Mouse (Mus musculus) kidney, postnatal 0 days (tissue): Measurements from ENCODE around the gene Lrrc58. TPM values are rescaled to one million over a fixed set of nuclear protein-coding genes. Genes with fewer than 3 reads are reported as not detected.
A peak's percentile ranks its signal among the peaks of the same experiment; 100 is the strongest.

Experiments used
- ATAC-seq: fragments of 200-750 bp; cut with Nextera tagmentation; replicated peaks from 2 replicates; pipeline ENCODE4 v1.8.0; 2017; ENCODE audit warnings: low read depth, moderate number of reproducible peaks, moderate TSS enrichment, moderate library complexity; ENCODE audit not compliant: low FRiP score
- DNase-seq: peaks from one replicate; pipeline ENCODE4 v3.0.0-alpha.2; 2016; ENCODE audit warnings: low spot score
- H3K27ac ChIP-seq: fragments of 300-500 bp; sonication (generic); 2 replicates; pipeline ENCODE4 v1.5.1; 2014; ENCODE audit warnings: mild to moderate bottlenecking
- H3K27me3 ChIP-seq: fragments of 300-500 bp; sonication (generic); 2 replicates; pipeline ENCODE4 v1.6.1; 2014; ENCODE audit warnings: low read length, mixed read lengths; ENCODE audit not compliant: insufficient read depth
- H3K36me3 ChIP-seq: fragments of 300-500 bp; sonication (generic); 2 replicates; pipeline ENCODE4 v1.6.1; 2014; ENCODE audit warnings: low read length, mixed read lengths; ENCODE audit not compliant: insufficient read depth
- H3K4me1 ChIP-seq: fragments of 300-500 bp; sonication (generic); replicated peaks from 2 replicates; pipeline ENCODE4 v1.6.1; 2014; ENCODE audit warnings: antibody characterized with exemption, low read length, mixed read lengths; ENCODE audit not compliant: insufficient read depth
- H3K4me2 ChIP-seq: fragments of 300-500 bp; sonication (generic); 2 replicates; pipeline ENCODE4 v1.6.1; 2014; ENCODE audit warnings: mild to moderate bottlenecking, low read length, moderate library complexity, mixed read lengths
- H3K4me3 ChIP-seq: fragments of 300-500 bp; sonication (generic); replicated peaks from 2 replicates; pipeline ENCODE4 v1.5.1; 2014; ENCODE audit warnings: low read depth, low read length
- H3K9ac ChIP-seq: fragments of 300-500 bp; sonication (generic); 2 replicates; pipeline ENCODE4 v1.6.1; 2014; ENCODE audit warnings: low read depth, low read length
- H3K9me3 ChIP-seq: fragments of 300-500 bp; sonication (generic); replicated peaks from 2 replicates; pipeline ENCODE4 v1.6.1; 2016; ENCODE audit warnings: low read length, inconsistent platforms, mixed read lengths
- CTCF ChIP-seq: IDR thresholded peaks from 2 replicates; pipeline ENCODE4 v1.5.1; 2016; ENCODE audit warnings: antibody characterized with exemption, low read depth, mild to moderate bottlenecking, moderate library complexity
- WGBS: fragments of 180-500 bp; shearing (Covaris S2); extraction: QIAGEN DNeasy Blood & Tissue Kit; methylation state at CpG from one replicate; pipeline ENCODE4 v1.1.7; 2014; 5-methylcytosine and 5-hydroxymethylcytosine counted together
- polyA plus RNA-seq: library from polyadenylated mRNA; unstranded; fragments of >200 nt; fragmentation: Nextera tagmentation; extraction: Ambion mirVana; gene quantifications from 2 replicates; pipeline ENCODE4 v1.2.1, GENCODE M21; 2015

Gene Lrrc58
- polyA plus RNA-seq: 54.1 and 58.8 TPM in 2 replicates

DNA sequence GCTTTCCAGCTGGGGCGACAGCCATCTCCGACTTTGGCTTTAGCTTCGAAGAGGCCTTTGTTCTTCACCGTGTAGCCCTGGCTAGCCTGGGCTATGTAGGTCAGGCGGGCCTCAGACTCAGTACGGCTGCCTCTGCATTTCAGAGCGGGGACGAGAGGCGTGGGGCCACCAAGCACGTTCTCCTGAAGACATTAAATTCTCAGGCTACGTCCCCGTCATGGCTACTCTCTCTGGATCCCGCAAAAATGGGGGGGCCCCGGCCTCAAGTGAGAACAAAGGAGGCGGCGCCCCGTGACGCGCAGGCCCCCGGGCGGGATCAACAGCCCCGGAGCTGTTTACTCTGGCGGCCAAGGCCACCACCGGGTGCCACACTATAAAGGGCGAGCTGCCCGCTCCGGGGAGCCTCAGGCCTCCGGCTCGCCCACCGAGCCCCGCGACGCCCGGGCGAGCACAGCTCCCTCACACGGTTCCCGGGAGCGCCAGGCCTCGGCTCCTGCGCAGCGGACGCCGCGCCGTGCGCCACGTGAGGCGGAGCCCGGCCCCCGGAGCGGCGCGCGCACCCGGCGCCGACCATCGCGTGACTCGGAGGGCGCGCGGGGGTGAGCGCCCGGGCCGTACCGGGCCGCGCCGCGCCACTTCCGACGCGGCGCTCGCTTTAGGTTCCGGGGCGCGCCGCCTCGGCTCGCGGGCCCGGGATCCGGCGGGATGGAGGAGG is at the start of gene Lrrc58:
Gene Lrrc58, plus strand, starts transcription at position 599 of the 715 bp plus-strand sequence.
- H3K27ac ChIP-seq: peak within 1 kb of the TSS; percentile 99
- H3K27me3 ChIP-seq: no peaks in the 10 kb centered on the region
- DNase-seq (peak; percentile 84), ATAC-seq (peak; percentile 94)
- peak within 1 kb of the TSS; percentile 94 for H3K9ac ChIP-seq
- peaks cover 13% of the 10 kb centered on the region for H3K4me1 ChIP-seq
- H3K36me3 ChIP-seq: no peaks in the 10 kb centered on the region
- H3K4me3 ChIP-seq: peak within 1 kb of the TSS; percentile 93
- no peak for TF ChIP-seq CTCF
- WGBS: 4% methylated on average over 70 of the region's 86 CpGs
- H3K9me3 ChIP-seq: no peaks in the 10 kb centered on the region
- H3K4me2 ChIP-seq: peak within 1 kb of the TSS; percentile 75

DNA sequence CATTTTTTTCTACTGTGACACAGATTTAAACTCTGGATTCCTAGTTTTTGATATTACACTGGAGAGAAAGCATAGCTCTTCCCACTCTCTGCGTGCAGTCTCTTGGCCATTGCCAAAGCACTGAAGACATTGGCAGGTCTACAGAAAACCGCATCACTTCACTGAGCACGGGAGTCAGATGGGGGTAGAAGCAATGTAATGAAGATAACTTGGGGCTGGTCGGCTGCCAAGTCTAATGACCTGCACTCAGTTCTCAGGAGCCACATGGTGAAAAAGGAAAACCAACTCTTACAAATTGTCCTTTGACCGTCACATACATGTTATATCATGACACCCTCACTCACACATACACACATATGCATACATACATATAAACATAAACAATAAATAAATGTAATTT is 44.2 kb upstream of the Lrrc58 start:
- Histone ChIP-seq H3K36me3 (peaks cover 68% of the 10 kb centered on the region), H3K4me3 (no peak overlapping the region), H3K4me2 (no peak overlapping the region), H3K9me3 (no peaks in the 10 kb centered on the region), H3K27ac (no peak overlapping the region), H3K4me1 (no peaks in the 10 kb centered on the region), H3K27me3 (no peaks in the 10 kb centered on the region), H3K9ac (no peak overlapping the region)
- ATAC-seq (no peak), DNase-seq (no peak)
- WGBS: 66% methylated on average over 5 of the region's 5 CpGs
- TF ChIP-seq CTCF: no peak

DNA sequence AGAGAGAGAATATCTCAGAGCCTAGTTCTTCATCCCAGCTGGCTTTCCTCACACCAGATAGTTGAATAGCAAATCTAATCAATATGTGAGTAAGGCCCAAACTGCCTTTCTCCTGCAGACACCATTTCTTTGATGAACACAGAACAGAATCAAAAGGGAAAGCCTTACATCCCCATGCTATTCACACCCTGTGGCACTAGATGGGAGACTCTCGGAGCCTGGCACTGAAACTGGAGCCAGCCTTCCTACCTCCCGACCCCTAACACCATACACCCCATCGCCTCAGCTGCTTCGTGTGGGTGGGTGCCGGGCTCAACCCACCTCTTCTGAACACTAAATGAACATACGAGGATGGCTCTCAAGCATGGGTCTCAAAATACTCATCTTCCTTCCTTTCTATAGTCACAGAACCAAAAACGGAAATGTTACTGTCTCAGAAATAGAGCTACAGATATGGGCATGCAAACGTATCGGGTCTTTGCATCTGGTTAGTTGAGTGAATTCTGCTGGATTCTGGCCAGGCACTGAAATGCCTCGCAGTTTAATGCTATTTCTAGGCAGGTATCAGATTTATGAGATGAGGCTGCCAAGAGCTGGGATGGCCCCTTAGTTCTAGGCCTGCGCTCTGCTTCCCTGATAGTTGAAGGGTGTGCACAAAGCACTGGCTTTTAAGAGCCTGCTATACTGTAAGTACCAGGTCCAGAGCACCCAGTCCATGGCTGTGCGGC is 43.2 kb upstream of the Lrrc58 start:
- no peak for ATAC-seq
- 79% methylated on average over 12 of the region's 12 CpGs for WGBS
- H3K4me2 ChIP-seq: no peak overlapping the region
- H3K9ac ChIP-seq: no peak overlapping the region
- no peaks in the 10 kb centered on the region for H3K4me1 ChIP-seq
- DNase-seq: no peak
- TF ChIP-seq CTCF: no peak
- no peaks in the 10 kb centered on the region for H3K27me3 ChIP-seq
- peaks cover 69% of the 10 kb centered on the region for H3K36me3 ChIP-seq
- H3K27ac ChIP-seq: no peak overlapping the region
- H3K4me3 ChIP-seq: no peak overlapping the region
- H3K9me3 ChIP-seq: no peaks in the 10 kb centered on the region

DNA sequence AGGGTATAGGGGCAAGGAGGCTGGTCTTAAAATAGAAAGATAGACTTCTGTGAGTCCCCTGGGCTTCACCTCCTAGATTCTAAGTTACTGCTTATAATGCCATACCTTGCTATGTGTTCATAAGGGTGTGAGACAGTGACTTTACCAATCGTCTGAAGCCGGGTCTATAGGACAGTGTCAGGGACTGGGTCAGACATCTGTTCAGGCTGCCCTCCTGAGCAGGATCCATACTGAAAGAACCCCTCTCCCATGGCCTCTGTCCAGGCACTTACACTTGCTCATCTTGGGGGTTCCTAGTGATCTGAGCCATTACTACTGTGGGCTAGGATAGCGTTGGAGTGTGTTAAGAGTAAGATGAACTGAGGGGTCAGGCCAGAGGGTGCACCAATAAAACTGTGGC is 41.9 kb upstream of the Lrrc58 start:
- H3K27ac ChIP-seq: no peak overlapping the region
- H3K27me3 ChIP-seq: no peaks in the 10 kb centered on the region
- no peak for DNase-seq
- H3K4me1 ChIP-seq: no peaks in the 10 kb centered on the region
- H3K36me3 ChIP-seq: peaks cover 63% of the 10 kb centered on the region
- no peak for ATAC-seq
- H3K9ac ChIP-seq: no peak overlapping the region
- no peak for TF ChIP-seq CTCF
- no peak overlapping the region for H3K4me3 ChIP-seq
- H3K9me3 ChIP-seq: no peaks in the 10 kb centered on the region
- 86% methylated on average over 3 of the region's 3 CpGs for WGBS
- H3K4me2 ChIP-seq: no peak overlapping the region

DNA sequence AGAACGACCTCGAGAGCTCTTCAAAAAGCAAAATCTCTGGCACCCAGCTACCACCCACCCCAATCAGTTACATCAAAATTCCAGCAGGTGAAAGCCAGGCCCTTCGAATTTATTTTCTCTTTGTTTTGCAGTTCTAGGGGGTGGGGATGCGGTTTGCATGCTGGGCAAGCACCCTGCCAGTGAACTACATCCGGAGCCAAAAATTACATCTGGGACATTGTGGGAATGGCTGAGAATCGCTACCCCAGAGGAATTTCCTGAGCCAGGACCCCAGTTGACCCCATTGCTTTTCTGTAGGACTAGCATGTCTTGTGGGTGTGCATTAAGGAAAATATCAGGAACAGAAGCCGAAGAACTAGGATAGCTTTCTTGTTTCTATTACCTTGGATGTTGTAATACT is 37.1 kb upstream of the Lrrc58 start:
- H3K4me1 ChIP-seq: no peaks in the 10 kb centered on the region
- H3K27ac ChIP-seq: no peak overlapping the region
- WGBS: 66% methylated on average over 7 of the region's 7 CpGs
- H3K36me3 ChIP-seq: peaks cover 52% of the 10 kb centered on the region
- DNase-seq (no peak), ATAC-seq (no peak)
- no peak overlapping the region for H3K4me3 ChIP-seq
- no peak for TF ChIP-seq CTCF
- no peak overlapping the region for H3K4me2 ChIP-seq
- H3K9me3 ChIP-seq: no peaks in the 10 kb centered on the region
- H3K9ac ChIP-seq: no peak overlapping the region
- no peaks in the 10 kb centered on the region for H3K27me3 ChIP-seq

DNA sequence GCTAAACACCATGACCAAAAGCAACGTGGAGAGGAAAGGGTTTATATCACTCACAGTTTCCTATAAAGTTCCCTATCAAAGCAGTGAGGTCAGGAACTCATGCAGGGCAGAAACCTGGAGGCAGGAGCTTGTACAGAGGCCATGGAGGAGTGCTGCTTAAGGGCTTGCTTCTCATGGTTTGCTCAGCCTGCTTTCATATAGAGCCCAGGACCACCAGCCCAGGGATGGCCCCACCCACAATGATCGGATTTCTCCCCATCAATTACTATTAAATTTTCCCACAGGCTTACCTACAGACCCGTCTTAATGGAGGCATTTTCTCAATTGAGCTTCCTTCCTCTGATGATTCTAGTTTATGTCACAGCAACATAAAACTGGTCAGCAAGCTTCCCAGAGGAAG is 30.6 kb upstream of the Lrrc58 start:
- Histone ChIP-seq H3K36me3 (peaks cover 28% of the 10 kb centered on the region), H3K27ac (no peak overlapping the region), H3K4me2 (no peak overlapping the region), H3K9ac (no peak overlapping the region), H3K27me3 (no peaks in the 10 kb centered on the region), H3K9me3 (no peaks in the 10 kb centered on the region), H3K4me1 (no peaks in the 10 kb centered on the region), H3K4me3 (no peak overlapping the region)
- DNase-seq (no peak), ATAC-seq (no peak)
- no peak for TF ChIP-seq CTCF
- 51% methylated on average over 3 of the region's 3 CpGs for WGBS
